Mouse (Mus musculus): ENCODE results near the gene Mxi1. TPM values are rescaled to one million over a fixed set of nuclear protein-coding genes. Genes with fewer than 3 reads are reported as not detected.

Mxi1 gene
- polyA plus RNA-seq, 1 experiment from 2014 or later: 56.4 TPM

DNA sequence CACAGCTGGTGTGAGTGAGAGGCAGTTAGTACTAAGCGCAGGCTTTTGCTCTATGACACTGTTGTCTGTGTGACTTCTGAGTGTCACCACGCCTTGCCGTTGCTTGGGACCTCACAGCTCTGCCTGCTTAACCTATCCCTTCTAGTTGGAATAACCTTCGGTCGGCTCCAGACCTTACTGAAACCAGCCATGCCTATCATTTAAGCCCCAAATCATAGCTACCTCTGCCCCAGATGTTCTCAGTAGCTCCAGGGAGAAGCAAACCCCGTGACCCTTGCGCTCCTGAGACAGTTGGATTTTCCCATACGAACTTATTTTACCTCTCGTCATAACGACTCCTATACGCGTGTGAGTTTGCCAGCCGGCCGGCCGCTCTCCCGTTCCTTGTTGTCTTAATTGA, 33.7 kb downstream of the Mxi1 start:
- WGBS: 94% methylated on average over 16 of the region's 16 CpGs

DNA sequence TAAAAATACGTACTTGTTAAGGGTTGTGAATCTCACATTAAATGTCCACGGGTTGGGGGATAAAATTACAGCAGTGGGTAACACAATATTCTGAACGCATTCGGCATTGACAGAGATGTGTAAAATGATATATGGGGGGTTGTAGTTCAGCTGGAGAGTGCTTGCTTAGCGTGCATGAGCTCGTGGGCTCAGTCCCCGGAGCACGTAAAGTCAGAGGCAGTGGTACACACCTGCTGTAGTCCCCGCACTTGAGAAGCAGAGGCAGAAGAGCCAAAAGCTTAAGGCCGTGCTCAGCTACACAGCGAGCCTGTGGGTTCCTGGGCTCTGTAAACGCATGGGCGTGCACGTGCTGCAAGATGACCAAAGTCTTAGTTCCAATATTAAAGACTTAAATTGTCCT, 35.4 kb downstream of the Mxi1 start:
- no peak overlapping the region for H3K4me3 ChIP-seq (ENCODE audit: low read depth, low read length)
- H3K9ac ChIP-seq (ENCODE audit: low read length): no peak overlapping the region
- no peak overlapping the region for H3K4me2 ChIP-seq (ENCODE audit: low read depth)
- no peaks in the 10 kb centered on the region for H3K36me3 ChIP-seq (ENCODE audit: control insufficient read depth, insufficient read depth, low read length)
- no peak for ATAC-seq (ENCODE audit: insufficient read depth, low FRiP score, low TSS enrichment)
- DNase-seq (ENCODE audit: low spot score): no peak
- H3K4me1 ChIP-seq (ENCODE audit: control insufficient read depth, insufficient read depth, low read length): no peaks in the 10 kb centered on the region; the same call in 1 of the 2 replicates
- WGBS: 79% methylated on average over 14 of the region's 14 CpGs
- H3K27ac ChIP-seq (ENCODE audit: low read depth, low read length): no peak overlapping the region
- H3K27me3 ChIP-seq (ENCODE audit: control insufficient read depth, insufficient read depth, low read length): no peaks in the 10 kb centered on the region
- no peaks in the 10 kb centered on the region for H3K9me3 ChIP-seq (ENCODE audit: control insufficient read depth, low read length)

More for the DNA sequence above, 33.7 kb downstream of the Mxi1 start:
- H3K4me3 ChIP-seq (ENCODE audit: low read depth, low read length): no peak overlapping the region
- no peak overlapping the region for H3K4me2 ChIP-seq (ENCODE audit: low read depth)
- DNase-seq (ENCODE audit: low spot score) (no peak), ATAC-seq (ENCODE audit: insufficient read depth, low FRiP score, low TSS enrichment) (no peak)
- H3K27me3 ChIP-seq (ENCODE audit: control insufficient read depth, insufficient read depth, low read length): no peaks in the 10 kb centered on the region
- no peaks in the 10 kb centered on the region; the same call in 1 of the 2 replicates for H3K4me1 ChIP-seq (ENCODE audit: control insufficient read depth, insufficient read depth, low read length)
- no peak overlapping the region for H3K9ac ChIP-seq (ENCODE audit: low read length)
- H3K9me3 ChIP-seq (ENCODE audit: control insufficient read depth, low read length): no peaks in the 10 kb centered on the region
- H3K36me3 ChIP-seq (ENCODE audit: control insufficient read depth, insufficient read depth, low read length): no peaks in the 10 kb centered on the region
- H3K27ac ChIP-seq (ENCODE audit: low read depth, low read length): no peak overlapping the region; the same call in 1 of the 2 replicates

DNA sequence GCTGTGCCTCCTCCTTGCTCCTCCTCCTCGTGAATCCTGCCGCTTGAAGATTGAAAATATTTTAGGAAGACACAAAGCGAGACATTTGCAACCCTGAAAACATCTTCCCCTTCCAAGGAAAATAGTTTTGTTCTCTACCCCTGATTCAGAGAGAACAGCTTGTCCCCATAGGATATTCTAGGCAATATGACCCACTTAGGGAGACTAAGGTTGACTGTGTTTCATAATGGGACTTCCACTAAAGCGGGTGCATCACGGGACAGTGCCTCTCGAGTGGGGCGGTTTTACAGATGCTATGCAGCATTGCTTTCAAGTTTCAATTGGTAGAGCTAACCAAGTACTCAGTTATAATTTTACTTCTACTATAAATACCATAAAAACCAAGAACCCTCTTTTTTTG, 43.5 kb downstream of the Mxi1 start:
- H3K36me3 ChIP-seq (ENCODE audit: control insufficient read depth, insufficient read depth, low read length): no peaks in the 10 kb centered on the region
- no peak for ATAC-seq (ENCODE audit: insufficient read depth, low FRiP score, low TSS enrichment)
- H3K4me3 ChIP-seq (ENCODE audit: low read depth, low read length): no peak overlapping the region

DNA sequence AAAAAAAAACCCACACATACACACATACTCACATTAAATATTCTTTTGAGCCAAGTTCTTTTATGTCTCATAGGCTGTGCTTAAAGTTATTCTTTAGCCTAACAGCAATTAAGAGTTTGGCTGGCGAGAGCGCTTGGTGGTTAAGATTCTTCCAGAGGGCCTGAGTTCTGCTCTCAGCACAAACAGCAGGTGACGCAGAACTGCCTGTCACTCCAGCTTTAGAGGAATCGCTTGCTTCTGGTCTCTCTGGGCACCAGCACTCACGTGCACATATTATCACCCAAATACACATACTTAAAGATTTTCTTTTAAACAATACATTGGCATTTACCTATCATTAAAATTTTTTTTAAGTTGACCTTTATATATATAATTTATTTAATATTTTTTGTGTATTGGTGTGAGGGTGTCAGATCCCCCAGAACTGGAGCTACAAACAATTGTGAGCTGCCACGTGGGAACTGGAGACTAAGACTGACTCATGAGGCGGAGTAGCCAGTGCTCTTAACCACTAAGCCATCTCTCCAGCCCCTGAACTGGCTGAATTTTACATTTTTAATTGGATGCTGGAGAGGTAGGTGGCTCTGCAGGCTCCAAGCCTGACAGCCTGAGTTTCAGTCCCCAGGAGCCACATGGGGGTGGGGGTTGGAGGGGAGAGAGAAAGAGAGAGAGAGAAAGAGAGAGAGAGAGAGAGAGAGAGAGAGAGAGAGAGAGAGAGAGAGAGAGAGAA, 44.1 kb downstream of the Mxi1 start:
- 84% methylated on average over 7 of the region's 7 CpGs for WGBS
- ATAC-seq (ENCODE audit: insufficient read depth, low FRiP score, low TSS enrichment): no peak
- no peak for DNase-seq (ENCODE audit: low spot score)
- H3K36me3 ChIP-seq (ENCODE audit: control insufficient read depth, insufficient read depth, low read length): no peaks in the 10 kb centered on the region
- no peak overlapping the region for H3K4me3 ChIP-seq (ENCODE audit: low read depth, low read length)
- H3K9me3 ChIP-seq (ENCODE audit: control insufficient read depth, low read length): no peaks in the 10 kb centered on the region
- no peaks in the 10 kb centered on the region for H3K27me3 ChIP-seq (ENCODE audit: control insufficient read depth, insufficient read depth, low read length)
- H3K27ac ChIP-seq (ENCODE audit: low read depth, low read length): no peak overlapping the region
- no peaks in the 10 kb centered on the region for H3K4me1 ChIP-seq (ENCODE audit: control insufficient read depth, insufficient read depth, low read length)
- no peak overlapping the region for H3K4me2 ChIP-seq (ENCODE audit: low read depth)
- H3K9ac ChIP-seq (ENCODE audit: low read length): no peak overlapping the region

More for the DNA sequence above, 43.5 kb downstream of the Mxi1 start:
- no peaks in the 10 kb centered on the region for H3K27me3 ChIP-seq (ENCODE audit: control insufficient read depth, insufficient read depth, low read length)
- WGBS: 92% methylated on average over 7 of the region's 7 CpGs
- no peak overlapping the region for H3K27ac ChIP-seq (ENCODE audit: low read depth, low read length)
- H3K4me1 ChIP-seq (ENCODE audit: control insufficient read depth, insufficient read depth, low read length): no peaks in the 10 kb centered on the region
- DNase-seq (ENCODE audit: low spot score): no peak
- no peak overlapping the region for H3K9ac ChIP-seq (ENCODE audit: low read length)
- no peaks in the 10 kb centered on the region for H3K9me3 ChIP-seq (ENCODE audit: control insufficient read depth, low read length)
- H3K4me2 ChIP-seq (ENCODE audit: low read depth): no peak overlapping the region

DNA sequence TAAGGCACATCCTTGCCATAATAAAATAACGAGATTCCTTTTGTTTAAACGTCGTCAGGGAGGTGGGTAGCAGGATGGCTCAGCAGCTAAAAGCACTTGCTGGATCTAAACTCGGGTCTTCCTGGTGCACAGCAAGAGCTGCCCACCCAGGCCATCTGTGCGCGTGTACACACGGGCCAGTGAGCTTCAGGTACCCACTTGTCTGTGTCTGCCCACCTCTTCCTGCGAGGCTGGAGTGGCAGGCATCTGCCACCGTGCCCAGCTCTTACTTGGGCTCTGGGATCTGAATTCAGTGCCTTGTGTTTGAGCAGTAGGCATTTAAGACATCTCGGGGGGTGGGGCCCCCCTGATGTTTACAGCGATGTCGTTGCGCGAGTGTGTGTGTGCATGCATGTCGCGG, 44.7 kb downstream of the Mxi1 start:
- no peaks in the 10 kb centered on the region for H3K9me3 ChIP-seq (ENCODE audit: control insufficient read depth, low read length)
- H3K27ac ChIP-seq (ENCODE audit: low read depth, low read length): no peak overlapping the region
- no peak for ATAC-seq (ENCODE audit: insufficient read depth, low FRiP score, low TSS enrichment)
- no peaks in the 10 kb centered on the region for H3K36me3 ChIP-seq (ENCODE audit: control insufficient read depth, insufficient read depth, low read length)
- no peak overlapping the region for H3K4me2 ChIP-seq (ENCODE audit: low read depth)
- H3K4me1 ChIP-seq (ENCODE audit: control insufficient read depth, insufficient read depth, low read length): no peaks in the 10 kb centered on the region
- no peaks in the 10 kb centered on the region for H3K27me3 ChIP-seq (ENCODE audit: control insufficient read depth, insufficient read depth, low read length)
- no peak overlapping the region for H3K9ac ChIP-seq (ENCODE audit: low read length)
- no peak for DNase-seq (ENCODE audit: low spot score)
- 88% methylated on average over 16 of the region's 16 CpGs for WGBS
- no peak overlapping the region for H3K4me3 ChIP-seq (ENCODE audit: low read depth, low read length)

DNA sequence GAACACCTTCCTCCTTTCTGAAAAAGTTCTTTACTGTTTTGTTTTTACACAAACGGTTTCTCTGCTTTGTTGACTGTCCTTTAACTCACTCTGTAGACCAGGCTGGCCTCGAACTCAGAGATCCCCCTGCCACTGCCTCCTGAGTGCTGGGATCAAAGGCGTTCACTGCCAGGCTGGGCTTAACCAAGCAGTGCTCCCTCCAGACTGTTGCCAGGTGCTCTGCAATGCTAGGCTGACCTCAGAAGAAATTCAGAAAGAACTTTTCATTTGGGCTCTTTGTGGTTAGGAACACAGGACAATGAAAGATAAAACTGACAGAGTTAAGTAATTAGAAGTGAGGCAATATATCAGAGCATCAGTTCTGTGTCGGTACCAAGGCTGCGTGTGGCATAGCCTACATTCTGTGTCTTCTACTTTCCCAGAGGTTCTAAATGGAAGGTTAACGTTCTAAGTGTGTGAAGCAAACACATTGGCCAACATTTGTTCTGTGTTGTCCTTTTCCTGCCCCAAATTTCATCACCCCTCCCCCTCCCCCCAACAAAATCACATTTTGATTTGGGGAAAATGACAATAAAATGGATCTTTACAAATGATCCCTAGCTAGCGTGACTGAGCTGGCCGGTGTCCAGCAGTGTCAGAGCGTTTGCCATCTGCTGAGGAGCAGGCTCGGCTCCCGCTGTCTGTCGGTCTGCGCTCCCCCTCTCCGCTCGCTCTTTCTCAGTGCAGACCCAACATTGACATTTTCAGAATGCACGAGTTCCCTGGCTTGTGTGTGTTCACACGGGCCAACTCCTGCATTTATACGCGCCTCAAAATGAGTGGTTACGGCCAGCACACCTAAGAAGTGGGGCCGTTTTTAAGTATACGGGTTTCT, 49.1 kb downstream of the Mxi1 start:
- no peaks in the 10 kb centered on the region for H3K36me3 ChIP-seq (ENCODE audit: control insufficient read depth, insufficient read depth, low read length)
- H3K4me3 ChIP-seq (ENCODE audit: low read depth, low read length): no peak overlapping the region
- no peaks in the 10 kb centered on the region for H3K9me3 ChIP-seq (ENCODE audit: control insufficient read depth, low read length)
- WGBS: 74% methylated on average over 22 of the region's 22 CpGs
- DNase-seq (ENCODE audit: low spot score) (no peak), ATAC-seq (ENCODE audit: insufficient read depth, low FRiP score, low TSS enrichment) (no peak; the same call in 1 of the 2 replicates)
- no peaks in the 10 kb centered on the region for H3K27me3 ChIP-seq (ENCODE audit: control insufficient read depth, insufficient read depth, low read length)
- no peak overlapping the region for H3K9ac ChIP-seq (ENCODE audit: low read length)
- no peak overlapping the region for H3K4me2 ChIP-seq (ENCODE audit: low read depth)
- H3K27ac ChIP-seq (ENCODE audit: low read depth, low read length): no peak overlapping the region
- no peaks in the 10 kb centered on the region for H3K4me1 ChIP-seq (ENCODE audit: control insufficient read depth, insufficient read depth, low read length)

DNA sequence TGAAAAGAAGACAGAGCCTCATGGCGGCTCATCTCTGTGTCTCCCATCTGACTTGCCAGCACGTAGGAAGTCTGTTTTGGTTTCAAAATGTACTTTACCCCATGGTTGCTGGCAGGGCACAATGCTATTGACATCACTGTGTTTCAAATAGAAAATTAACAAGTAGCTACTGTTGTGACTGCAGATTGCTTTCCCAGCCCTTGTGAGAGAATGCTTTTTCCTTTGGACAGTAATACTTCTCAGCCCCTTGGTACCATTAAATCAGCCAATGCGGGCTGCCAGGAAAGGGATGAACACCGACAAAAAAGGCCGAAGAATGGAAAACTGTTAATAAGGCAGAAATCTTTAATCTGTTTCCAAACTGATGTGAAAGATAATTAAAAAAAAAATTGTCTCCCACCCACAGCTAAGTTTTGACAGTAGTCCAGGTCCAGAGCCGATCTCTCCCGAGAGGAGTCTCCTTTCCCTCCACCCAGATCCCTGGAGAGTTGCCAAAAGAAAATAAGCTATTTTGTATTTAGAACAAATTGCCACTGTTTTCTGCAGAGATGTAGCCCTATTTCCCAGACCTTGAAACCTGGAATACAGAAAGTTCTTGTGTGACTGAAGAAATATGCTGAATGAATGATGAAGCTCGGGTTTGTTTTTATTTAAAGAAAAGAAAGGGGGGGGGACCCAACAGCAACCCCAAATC, 50.1 kb downstream of the Mxi1 start:
- DNase-seq (ENCODE audit: low spot score): no peak
- Histone ChIP-seq H3K4me2 (ENCODE audit: low read depth) (no peak overlapping the region), H3K9me3 (ENCODE audit: control insufficient read depth, low read length) (no peaks in the 10 kb centered on the region), H3K36me3 (ENCODE audit: control insufficient read depth, insufficient read depth, low read length) (no peaks in the 10 kb centered on the region), H3K27ac (ENCODE audit: low read depth, low read length) (no peak overlapping the region), H3K4me3 (ENCODE audit: low read depth, low read length) (no peak overlapping the region), H3K9ac (ENCODE audit: low read length) (no peak overlapping the region), H3K4me1 (ENCODE audit: control insufficient read depth, insufficient read depth, low read length) (0 out of 2 replicates have a peak, but pooled peaks cover 4% of the 10 kb centered on the region), H3K27me3 (ENCODE audit: control insufficient read depth, insufficient read depth, low read length) (no peaks in the 10 kb centered on the region)
- 82% methylated on average over 8 of the region's 8 CpGs for WGBS
- no peak for ATAC-seq (ENCODE audit: insufficient read depth, low FRiP score, low TSS enrichment)

DNA sequence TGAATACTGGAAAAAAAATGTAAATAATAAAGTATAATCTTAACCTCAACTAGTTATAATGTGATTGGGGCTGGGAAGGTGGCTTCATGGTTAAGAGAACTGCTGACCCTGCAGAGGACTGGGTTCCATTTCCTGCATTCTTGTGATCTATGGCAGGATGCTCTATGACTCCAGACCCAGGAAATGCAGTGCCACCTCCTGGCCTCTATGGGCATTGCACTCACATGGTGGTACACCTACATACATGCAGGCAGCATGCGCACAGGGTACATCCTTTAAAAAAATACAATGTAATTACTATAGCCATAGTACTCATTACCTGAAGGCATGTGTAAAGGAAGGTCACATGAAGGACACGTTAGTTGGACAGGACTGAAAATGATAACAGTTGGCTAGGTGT, 52.6 kb downstream of the Mxi1 start:
- Histone ChIP-seq H3K4me3 (ENCODE audit: low read depth, low read length) (no peak overlapping the region), H3K27me3 (ENCODE audit: control insufficient read depth, insufficient read depth, low read length) (no peaks in the 10 kb centered on the region), H3K27ac (ENCODE audit: low read depth, low read length) (no peak overlapping the region), H3K36me3 (ENCODE audit: control insufficient read depth, insufficient read depth, low read length) (no peaks in the 10 kb centered on the region), H3K4me1 (ENCODE audit: control insufficient read depth, insufficient read depth, low read length) (0 out of 2 replicates have a peak, but pooled peaks cover 4% of the 10 kb centered on the region), H3K9ac (ENCODE audit: low read length) (no peak overlapping the region), H3K4me2 (ENCODE audit: low read depth) (no peak overlapping the region), H3K9me3 (ENCODE audit: control insufficient read depth, low read length) (no peaks in the 10 kb centered on the region)
- WGBS: 49% methylated on average over 2 of the region's 2 CpGs
- ATAC-seq (ENCODE audit: insufficient read depth, low FRiP score, low TSS enrichment) (no peak), DNase-seq (ENCODE audit: low spot score) (no peak)

All from neural tube, embryonic 11.5 days (tissue).